In the genomic region with DNA sequence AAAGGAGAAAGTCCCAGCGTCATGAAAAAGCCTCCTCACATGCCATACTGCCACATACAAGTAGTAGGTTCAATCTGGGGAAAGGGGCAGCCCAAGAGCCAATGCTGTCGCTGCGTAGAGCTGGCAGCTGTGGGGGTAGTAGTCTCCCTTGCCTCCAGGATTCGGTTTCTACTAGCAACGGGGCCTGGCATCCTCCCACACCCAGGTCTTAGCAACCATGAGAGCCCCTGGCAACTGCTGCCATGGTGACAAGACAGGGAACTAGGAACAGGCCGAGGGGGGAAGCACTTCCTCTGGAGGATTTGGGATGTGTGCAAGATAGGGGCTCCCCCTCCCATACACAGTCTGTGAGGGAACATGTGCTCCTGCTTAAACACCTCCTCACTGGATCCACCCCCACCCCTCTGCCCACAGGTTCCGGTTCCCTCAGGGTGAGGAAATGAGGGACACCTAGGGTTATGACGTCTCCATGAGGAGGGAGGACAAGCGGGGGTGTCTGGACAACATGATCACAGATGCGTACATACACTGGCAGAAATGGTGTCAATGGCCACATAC, we compare ENCODE assay signal across 10 mouse cellular contexts. TPM values are rescaled to one million over a fixed set of nuclear protein-coding genes. Genes with fewer than 3 reads are reported as not detected.
DNase-seq lines count a peak whose midpoint lies in the region; ATAC-seq lines count a peak whose summit lies in the region.
"Had no signal": no experiment of that assay in that cellular context is flagged by ENCODE, and none has a peak within 500 bp of the region (broad histone marks: within the 10 kb centered on the region; RNA-seq: fewer than 3 reads in every experiment).

No protein-coding gene starts in this region.

- DNase-seq in layer of hippocampus, postnatal 14 days (ENCODE audit: low spot score in 2 of 2), result peak; percentile 89 to 97
- DNase-seq in urinary bladder, postnatal 14 days (ENCODE audit: low spot score), result no peak
- no peak for DNase-seq in heart, postnatal 4 days
- no peak for DNase-seq in ovary, postnatal 14 days (ENCODE audit: low spot score)
- DNase-seq: gastrocnemius, adult 2 months; thymus, postnatal 36 days had no signal

- peak overlapping the region; percentile 91 for H3K27ac ChIP-seq in forebrain, embryonic 16.5 days (ENCODE audit: low read length)
- peak overlapping the region; percentile 78 for H3K27ac ChIP-seq in neural tube, embryonic 14.5 days (ENCODE audit: low read depth, low read length)
- H3K27ac ChIP-seq in intestine, embryonic 16.5 days (ENCODE audit: low read length), result no peak overlapping the region
- H3K27ac ChIP-seq: gastrocnemius, adult 2 months had no signal

- no peaks in the 10 kb centered on the region for H3K36me3 ChIP-seq in forebrain, embryonic 16.5 days (ENCODE audit: control insufficient read depth, insufficient read depth)
- no peaks in the 10 kb centered on the region for H3K36me3 ChIP-seq in neural tube, embryonic 14.5 days (ENCODE audit: control insufficient read depth, insufficient read depth, low read length)
- no peaks in the 10 kb centered on the region for H3K36me3 ChIP-seq in intestine, embryonic 16.5 days (ENCODE audit: control insufficient read depth, insufficient read depth, low read length)

- no peak overlapping the region for H3K4me3 ChIP-seq in forebrain, embryonic 16.5 days (replicated peaks; ENCODE audit: low read length)
- no peak overlapping the region for H3K4me3 ChIP-seq in neural tube, embryonic 14.5 days (ENCODE audit: low read depth, low read length)
- no peak overlapping the region for H3K4me3 ChIP-seq in intestine, embryonic 16.5 days (ENCODE audit: low read length)
- H3K4me3 ChIP-seq: gastrocnemius, adult 2 months had no signal

- H3K9ac ChIP-seq in forebrain, embryonic 16.5 days (replicated peaks; ENCODE audit: low read depth, low read length), result no peak overlapping the region; the same call in 1 of the 2 replicates
- H3K9ac ChIP-seq in neural tube, embryonic 14.5 days (replicated peaks; ENCODE audit: low read depth, low read length), result no peak overlapping the region
- no peak overlapping the region for H3K9ac ChIP-seq in intestine, embryonic 16.5 days (ENCODE audit: low read depth, low read length)

- WGBS in forebrain, embryonic 16.5 days, result 21% methylated on average over 10 of the region's 10 CpGs
- WGBS in neural tube, embryonic 14.5 days, result 24% methylated on average over 10 of the region's 10 CpGs
- 42% methylated on average over 10 of the region's 10 CpGs for WGBS in intestine, embryonic 16.5 days

- H3K9me3 ChIP-seq in forebrain, embryonic 16.5 days (ENCODE audit: control insufficient read depth, low read length), result no peaks in the 10 kb centered on the region
- no peaks in the 10 kb centered on the region for H3K9me3 ChIP-seq in neural tube, embryonic 14.5 days (ENCODE audit: control insufficient read depth, low read length)
- no peaks in the 10 kb centered on the region for H3K9me3 ChIP-seq in intestine, embryonic 16.5 days (ENCODE audit: control insufficient read depth, low read length)

- peak overlapping the region; percentile 44 for H3K4me2 ChIP-seq in forebrain, embryonic 16.5 days (ENCODE audit: low read length)
- H3K4me2 ChIP-seq in neural tube, embryonic 14.5 days (ENCODE audit: low read depth, low read length), result peak overlapping the region; percentile 24; the same call in 1 of the 2 replicates
- H3K4me2 ChIP-seq in intestine, embryonic 16.5 days (ENCODE audit: low read depth, low read length), result no peak overlapping the region

- ATAC-seq in common myeloid progenitor, adult 5-6 weeks (replicated peaks; ENCODE audit: low read depth, poor library complexity, severe bottlenecking), result peak; percentile 4; the same call in 1 of the 2 replicates
- peak; percentile 53 for ATAC-seq in forebrain, embryonic 16.5 days
- peak; percentile 45 for ATAC-seq in neural tube, embryonic 14.5 days (ENCODE audit: low read depth)
- no peak for ATAC-seq in intestine, embryonic 16.5 days

- H3K27me3 ChIP-seq in forebrain, embryonic 16.5 days (replicated peaks; ENCODE audit: control insufficient read depth, insufficient read depth, low read length), result no peaks in the 10 kb centered on the region
- no peaks in the 10 kb centered on the region for H3K27me3 ChIP-seq in neural tube, embryonic 14.5 days (ENCODE audit: control insufficient read depth, insufficient read depth, low read length)
- H3K27me3 ChIP-seq in intestine, embryonic 16.5 days (replicated peaks; ENCODE audit: control insufficient read depth, insufficient read depth, low read length), result peaks cover 6% of the 10 kb centered on the region; the same call in 1 of the 2 replicates

- peaks cover 67% of the 10 kb centered on the region for H3K4me1 ChIP-seq in forebrain, embryonic 16.5 days (replicated peaks; ENCODE audit: control insufficient read depth, insufficient read depth, low read length)
- H3K4me1 ChIP-seq in neural tube, embryonic 14.5 days (ENCODE audit: control insufficient read depth, insufficient read depth, low read length), result peaks cover 37% of the 10 kb centered on the region
- peaks cover 17% of the 10 kb centered on the region for H3K4me1 ChIP-seq in intestine, embryonic 16.5 days (ENCODE audit: control insufficient read depth, insufficient read depth, low read length)

RNA-seq across cellular contexts. Expression of a gene that starts 2.8 kb away (rescaled TPM):
- 1.2 and 1.4 TPM in 2 replicates for total RNA-seq in common myeloid progenitor, adult 5-6 weeks (2017)
- 56.0 and 82.4 TPM in 2 replicates for polyA plus RNA-seq in forebrain, embryonic 16.5 days (2015; fragmentation: Nextera tagmentation; extraction: Ambion mirVana)
- total RNA-seq in layer of hippocampus, postnatal 14 days (2021), result 100 to 1,000 TPM; 213 to 218 TPM
- polyA plus RNA-seq in neural tube, embryonic 14.5 days (2014; fragmentation: Nextera tagmentation; extraction: Ambion mirVana), result 44.1 and 44.7 TPM in 2 replicates
- polyA plus RNA-seq in intestine, embryonic 16.5 days (2015; fragmentation: Nextera tagmentation; extraction: Ambion mirVana), result 7.2 and 8.4 TPM in 2 replicates
- 10 to 100 TPM; 82.4 to 91.9 TPM for total RNA-seq in heart, postnatal 4 days (2021)

RNA-seq across cellular contexts. Expression of a gene that starts 22.6 kb away (rescaled TPM):
- total RNA-seq in common myeloid progenitor, adult 5-6 weeks (2017), result 0.41 TPM in 1 of 2 replicates, not detected in the other
- 0.51 and 0.60 TPM in 2 replicates for polyA plus RNA-seq in forebrain, embryonic 16.5 days (2015; fragmentation: Nextera tagmentation; extraction: Ambion mirVana)
- not detected for total RNA-seq in layer of hippocampus, postnatal 14 days (2021)
- polyA plus RNA-seq in neural tube, embryonic 14.5 days (2014; fragmentation: Nextera tagmentation; extraction: Ambion mirVana), result 0.50 and 1.1 TPM in 2 replicates
- 0.22 TPM in 1 of 2 replicates, not detected in the other for polyA plus RNA-seq in intestine, embryonic 16.5 days (2015; fragmentation: Nextera tagmentation; extraction: Ambion mirVana)
- total RNA-seq in heart, postnatal 4 days (2021), result not detected
- total RNA-seq: gastrocnemius, adult 2 months had no signal

RNA-seq across cellular contexts. Expression of a gene that starts 30.4 kb away (rescaled TPM):
- 0.05 and 0.27 TPM in 2 replicates for total RNA-seq in common myeloid progenitor, adult 5-6 weeks (2017)
- 25.2 and 33.6 TPM in 2 replicates for polyA plus RNA-seq in forebrain, embryonic 16.5 days (2015; fragmentation: Nextera tagmentation; extraction: Ambion mirVana)
- 100 to 1,000 TPM; 121 to 134 TPM for total RNA-seq in layer of hippocampus, postnatal 14 days (2021)
- polyA plus RNA-seq in neural tube, embryonic 14.5 days (2014; fragmentation: Nextera tagmentation; extraction: Ambion mirVana), result 41.1 and 48.7 TPM in 2 replicates
- polyA plus RNA-seq in intestine, embryonic 16.5 days (2015; fragmentation: Nextera tagmentation; extraction: Ambion mirVana), result 0.73 and 0.83 TPM in 2 replicates
- 10 to 100 TPM; 15.2 to 23.1 TPM for total RNA-seq in heart, postnatal 4 days (2021)

RNA-seq across cellular contexts. Expression of a gene that starts 53.5 kb away (rescaled TPM):
- 261 and 292 TPM in 2 replicates for total RNA-seq in common myeloid progenitor, adult 5-6 weeks (2017)
- polyA plus RNA-seq in forebrain, embryonic 16.5 days (2015; fragmentation: Nextera tagmentation; extraction: Ambion mirVana), result 509 and 532 TPM in 2 replicates
- 100 to 1,000 TPM; 214 to 228 TPM for total RNA-seq in layer of hippocampus, postnatal 14 days (2021)
- 435 and 534 TPM in 2 replicates for polyA plus RNA-seq in neural tube, embryonic 14.5 days (2014; fragmentation: Nextera tagmentation; extraction: Ambion mirVana)
- polyA plus RNA-seq in intestine, embryonic 16.5 days (2015; fragmentation: Nextera tagmentation; extraction: Ambion mirVana), result 448 and 464 TPM in 2 replicates
- total RNA-seq in heart, postnatal 4 days (2021), result 100 to 1,000 TPM; 291 to 295 TPM

Comparison
In these comparisons a context has a peak if more than half of its experiments do, and no peak if none do; other contexts are left out.
1. DNase-seq: peak in layer of hippocampus, postnatal 14 days (2 of 2); none in urinary bladder, postnatal 14 days (single experiment), heart, postnatal 4 days (single experiment) and ovary, postnatal 14 days (single experiment).
2. RNA of a gene that starts 2.8 kb away (total RNA-seq): 213 to 218 TPM in layer of hippocampus, postnatal 14 days and 82.4 to 91.9 TPM in heart, postnatal 4 days; 1.2 to 1.4 TPM in common myeloid progenitor, adult 5-6 weeks; every median in the first group is over 10 times any median in the second.
3. RNA of a gene that starts 30.4 kb away (total RNA-seq): 121 to 134 TPM in layer of hippocampus, postnatal 14 days and 15.2 to 23.1 TPM in heart, postnatal 4 days; 0.05 to 0.27 TPM in common myeloid progenitor, adult 5-6 weeks; every median in the first group is over 10 times any median in the second.